Mouse (Mus musculus) stomach, adult 2 months (tissue): ENCODE measurements around the gene Pcgf6. TPM values are rescaled to one million over a fixed set of nuclear protein-coding genes. Genes with fewer than 3 reads are reported as not detected.

ENCODE experiments used
- polyA plus RNA-seq: library from polyadenylated mRNA; depleted of rRNA; stranded (reverse); fragments of >200 nt; gene quantifications from 2 replicates; pipeline ENCODE4 v1.2.3, GENCODE M21; 2012; rRNA removed

Pcgf6 gene
- 2.5 and 4.2 TPM in 2 replicates for polyA plus RNA-seq

GRCm38 (mm10) chr19:47050271-47051032 lies at the start of gene Pcgf6:
Pcgf6 (minus strand) TSS chr19:47050906.

GRCm38 (mm10) chr19:47090550-47091156 lies 39.9 kb upstream of the Pcgf6 start, which contains the start of the genes Usmg5 and Pdcd11:
Usmg5 (minus strand) TSS chr19:47090647.
Pdcd11 (plus strand) TSS chr19:47090768.

GRCm38 (mm10) chr19:47067096-47067882 lies 16.6 kb upstream of the Pcgf6 start, which contains the start of gene Taf5:
Taf5 (plus strand) TSS chr19:47067746.

GRCm38 (mm10) chr19:47014447-47015381 lies 36.0 kb downstream of the Pcgf6 start, which contains the start of the genes Ina and Nt5c2:
Ina (plus strand) TSS chr19:47014698.
Nt5c2 (minus strand) TSS chr19:47015153.

Other genes with a start within 250 kb of the Pcgf6 start
- 0.52 and 0.57 TPM in 2 replicates for gene Ina, start 36.2 kb downstream of the Pcgf6 start, polyA plus RNA-seq
- 9.2 and 10.4 TPM in 2 replicates for gene Nt5c2, start 35.8 kb downstream of the Pcgf6 start, polyA plus RNA-seq
- 0.88 and 1.2 TPM in 2 replicates for gene Taf5, start 16.8 kb upstream of the Pcgf6 start, polyA plus RNA-seq
- 9.1 and 10.3 TPM in 2 replicates for gene Usmg5, start 39.7 kb upstream of the Pcgf6 start, polyA plus RNA-seq
- gene Pdcd11, start 39.9 kb upstream of the Pcgf6 start, polyA plus RNA-seq, result 1.6 and 2.4 TPM in 2 replicates
- gene Calhm2, start 87.4 kb upstream of the Pcgf6 start, polyA plus RNA-seq, result 4.9 and 5.5 TPM in 2 replicates
- gene Calhm1, start 93.3 kb upstream of the Pcgf6 start, polyA plus RNA-seq, result not detected in 2 replicates
- gene Calhm3, start 106.9 kb upstream of the Pcgf6 start, polyA plus RNA-seq, result not detected in 2 replicates
- gene Neurl1a, start 127.9 kb upstream of the Pcgf6 start, polyA plus RNA-seq, result 5.7 and 9.6 TPM in 2 replicates